ENCODE assay signal across 8 mouse cellular contexts in the genomic region with DNA sequence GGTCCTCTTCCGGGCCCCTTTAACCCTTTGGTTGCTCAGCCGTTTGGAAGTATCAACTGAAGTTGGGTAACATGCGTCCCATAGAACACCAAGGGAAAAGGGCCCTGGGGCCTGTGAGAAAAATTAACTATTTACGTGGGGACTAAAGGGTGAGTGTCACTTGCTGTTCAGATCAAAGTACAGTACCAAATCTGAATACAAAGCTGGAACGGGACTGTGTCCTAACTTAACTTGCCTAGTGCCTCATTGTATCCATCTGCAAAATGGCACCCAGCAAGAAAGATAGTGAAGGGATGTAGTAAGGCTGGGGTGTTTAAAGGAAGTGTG. TPM values are rescaled to one million over a fixed set of nuclear protein-coding genes. Genes with fewer than 3 reads are reported as not detected.
A peak's percentile ranks its signal among the peaks of the same experiment; 100 is the strongest.
DNase-seq lines count a peak whose midpoint lies in the region; ATAC-seq and TF ChIP-seq lines count a peak whose summit lies in the region.

No protein-coding gene starts in this region.

- peak overlapping the region; percentile 87 for H3K4me2 ChIP-seq in heart, embryonic 14.5 days (ENCODE audit: low read length)
- peak overlapping the region; percentile 70 for H3K4me2 ChIP-seq in forebrain, embryonic 15.5 days (replicated peaks)
- peak overlapping the region; percentile 76 for H3K4me2 ChIP-seq in liver, embryonic 16.5 days (ENCODE audit: low read depth, low read length)

- peaks cover 8% of the 10 kb centered on the region for H3K36me3 ChIP-seq in heart, embryonic 14.5 days (ENCODE audit: control insufficient read depth, insufficient read depth, low read length)
- no peaks in the 10 kb centered on the region for H3K36me3 ChIP-seq in E14TG2a.4 (ENCODE audit: insufficient read depth, low read length)
- H3K36me3 ChIP-seq in forebrain, embryonic 15.5 days = no peaks in the 10 kb centered on the region
- H3K36me3 ChIP-seq in liver, embryonic 16.5 days (ENCODE audit: control insufficient read depth, insufficient read depth) = no peaks in the 10 kb centered on the region

- peak overlapping the region; percentile 99 for H3K9ac ChIP-seq in heart, embryonic 14.5 days (ENCODE audit: low read length)
- H3K9ac ChIP-seq in forebrain, embryonic 15.5 days (replicated peaks) = peak overlapping the region; percentile 85
- H3K9ac ChIP-seq in liver, embryonic 16.5 days (ENCODE audit: low read depth, low read length) = no peak overlapping the region; the same call in 1 of the 2 replicates

- peak overlapping the region; percentile 72 to 82 for H3K4me3 ChIP-seq in heart, embryonic 14.5 days (ENCODE audit: control insufficient read depth in 1 of 2, insufficient read depth in 1 of 2, low read depth in 1 of 2, low read length in 2 of 2)
- peak overlapping the region; percentile 82 for H3K4me3 ChIP-seq in E14TG2a.4 (replicated peaks; ENCODE audit: low read length)
- peak overlapping the region; percentile 63 for H3K4me3 ChIP-seq in forebrain, embryonic 15.5 days
- H3K4me3 ChIP-seq in liver, embryonic 16.5 days (ENCODE audit: low read depth, low read length) = peak overlapping the region; percentile 73

- ATAC-seq in heart, embryonic 14.5 days (ENCODE audit: insufficient number of reproducible peaks, insufficient read depth, low FRiP score, low read depth) = no peak
- no peak for ATAC-seq in forebrain, embryonic 15.5 days (replicated peaks)
- no peak for ATAC-seq in liver, embryonic 16.5 days (ENCODE audit: low read depth)

- H3K4me1 ChIP-seq in heart, embryonic 14.5 days (ENCODE audit: control insufficient read depth in 2 of 2, insufficient read depth in 2 of 2, low read length in 2 of 2) = peaks cover 26 to 42% of the 10 kb centered on the region in 2 experiments
- peaks cover 30% of the 10 kb centered on the region for H3K4me1 ChIP-seq in E14TG2a.4 (replicated peaks; ENCODE audit: low read depth, low read length)
- H3K4me1 ChIP-seq in forebrain, embryonic 15.5 days = peaks cover 19% of the 10 kb centered on the region
- H3K4me1 ChIP-seq in liver, embryonic 16.5 days (ENCODE audit: control insufficient read depth, low read depth, low read length) = peaks cover 10% of the 10 kb centered on the region

- H3K27ac ChIP-seq in heart, embryonic 14.5 days (replicated peaks in 1 of 2; ENCODE audit: control insufficient read depth in 1 of 2, insufficient read depth in 1 of 2, low read depth in 2 of 2, low read length in 2 of 2) = peak overlapping the region; percentile 65 to 97
- H3K27ac ChIP-seq in forebrain, embryonic 15.5 days (replicated peaks) = peak overlapping the region; percentile 90
- no peak overlapping the region for H3K27ac ChIP-seq in liver, embryonic 16.5 days (ENCODE audit: low read length)

- 24% methylated on average over 5 of the region's 5 CpGs for whole genome bisulfite sequencing in heart, embryonic 14.5 days
- WGBS in forebrain, embryonic 15.5 days = 19% methylated on average over 5 of the region's 5 CpGs
- 16% methylated on average over 5 of the region's 5 CpGs for WGBS in liver, embryonic 16.5 days (ENCODE audit: insufficient replicate concordance)

- DNase-seq in heart, adult 11 months = no peak
- DNase-seq in right cerebral cortex, postnatal 25 days = no peak
- DNase-seq in frontal cortex, adult 2 months (ENCODE audit: extremely low spot score in 1 of 2, low spot score in 1 of 2) = no peak
- DNase-seq in thymus, postnatal 36 days = no peak

- H3K27me3 ChIP-seq in heart, embryonic 14.5 days (ENCODE audit: control insufficient read depth, insufficient read depth, low read length) = no peaks in the 10 kb centered on the region
- peaks cover 60% of the 10 kb centered on the region for H3K27me3 ChIP-seq in E14TG2a.4 (ENCODE audit: insufficient read depth, low read length)
- H3K27me3 ChIP-seq in forebrain, embryonic 15.5 days = no peaks in the 10 kb centered on the region
- H3K27me3 ChIP-seq in liver, embryonic 16.5 days (ENCODE audit: control insufficient read depth, insufficient read depth, low read depth, low read length) = peaks cover 10% of the 10 kb centered on the region; the same call in 1 of the 2 replicates

- no peaks in the 10 kb centered on the region for H3K9me3 ChIP-seq in heart, embryonic 14.5 days (ENCODE audit: control insufficient read depth, low read length)
- H3K9me3 ChIP-seq in E14TG2a.4 (ENCODE audit: low read length) = no peaks in the 10 kb centered on the region
- no peaks in the 10 kb centered on the region for H3K9me3 ChIP-seq in forebrain, embryonic 15.5 days
- H3K9me3 ChIP-seq in liver, embryonic 16.5 days (replicated peaks; ENCODE audit: control insufficient read depth, low read length) = no peaks in the 10 kb centered on the region

- no peak for TF ChIP-seq CTCF in E14TG2a.4 (conservative IDR thresholded peaks at IDR 0.05; ENCODE audit: low read length)

RNA-seq across cellular contexts. Expression of gene Prdm11, which starts 0.5 kb away (rescaled TPM):
- polyA plus RNA-seq in heart, embryonic 14.5 days (2014; fragmentation: Nextera tagmentation; extraction: Ambion mirVana) = 3.3 and 4.2 TPM in 2 replicates
- polyA plus RNA-seq in forebrain, embryonic 15.5 days (2015; fragmentation: Nextera tagmentation; extraction: Ambion mirVana) = 2.6 TPM in 2 replicates
- 1.2 and 1.7 TPM in 2 replicates for polyA plus RNA-seq in liver, embryonic 16.5 days (2015; fragmentation: Nextera tagmentation; extraction: Ambion mirVana)
- 7.9 and 8.0 TPM in 2 replicates for polyA plus RNA-seq in frontal cortex, adult 2 months (2012; rRNA removed)
